Mouse (Mus musculus) erythroblast, embryonic 14.5 days (primary cell): ENCODE results near the gene Lama4. TPM values are rescaled to one million over a fixed set of nuclear protein-coding genes. Genes with fewer than 3 reads are reported as not detected.

ENCODE experiments used
- H3K27me3 ChIP-seq: 2 replicates; pipeline ENCODE4 v1.6.1; 2012; ENCODE audit warnings: inconsistent platforms; ENCODE audit not compliant: control insufficient read depth
- H3K36me3 ChIP-seq: 2 replicates; pipeline ENCODE4 v1.6.1; 2012; ENCODE audit warnings: mild to moderate bottlenecking, inconsistent platforms; ENCODE audit not compliant: control insufficient read depth
- H3K4me1 ChIP-seq: 2 replicates; pipeline ENCODE4 v1.6.1; 2012; ENCODE audit warnings: inconsistent platforms; ENCODE audit not compliant: control insufficient read depth
- H3K4me3 ChIP-seq: replicated peaks from 2 replicates; pipeline ENCODE3; 2012; ENCODE audit warnings: moderate library complexity, mild to moderate bottlenecking, inconsistent platforms
- H3K9me3 ChIP-seq: 2 replicates; pipeline ENCODE4 v1.6.1; 2012; ENCODE audit warnings: low read length, inconsistent platforms, mixed read lengths; ENCODE audit not compliant: control insufficient read depth
- GATA1 ChIP-seq: IDR thresholded peaks from 2 replicates; pipeline ENCODE4 v1.6.1; 2012; ENCODE audit warnings: low read length, inconsistent platforms, mixed read lengths
- TAL1 ChIP-seq: IDR thresholded peaks from 3 replicates; pipeline ENCODE4 v1.6.1; 2012; ENCODE audit warnings: low read length, inconsistent platforms, mixed read lengths
- polyA plus RNA-seq: library from polyadenylated mRNA; stranded (reverse); fragments of >175 nt; gene quantifications from 2 replicates; pipeline ENCODE4 v1.2.3, GENCODE M21; 2012

The Lama4 gene
- polyA plus RNA-seq, 1 experiment: not detected

DNA sequence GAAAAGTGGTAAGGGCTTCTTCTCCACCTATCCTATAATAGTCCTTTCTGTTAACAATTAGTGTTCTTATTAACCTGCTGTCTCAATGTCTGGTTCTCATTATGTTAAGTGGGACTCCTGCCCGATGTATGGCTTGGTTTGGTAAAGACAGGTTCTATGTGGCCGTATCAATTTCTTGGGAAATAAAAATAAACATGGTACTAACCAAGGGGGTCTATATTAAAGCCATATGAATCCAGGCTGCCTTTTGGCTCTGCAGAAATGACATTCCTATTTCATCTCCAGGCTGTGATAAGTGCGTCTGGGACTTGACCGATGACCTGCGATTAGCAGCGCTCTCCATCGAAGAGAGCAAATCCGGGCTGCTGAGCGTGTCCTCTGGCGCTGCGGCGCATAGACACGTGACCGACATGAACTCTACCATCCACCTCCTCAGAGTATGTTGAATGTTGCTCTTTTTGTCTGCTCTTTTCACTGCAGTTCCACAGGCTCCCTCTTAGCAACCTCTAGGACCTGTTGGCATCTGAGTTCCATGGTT is 64.9 kb downstream of the Lama4 start:
- H3K4me1 ChIP-seq: no peaks in the 10 kb centered on the region
- H3K27me3 ChIP-seq: no peaks in the 10 kb centered on the region
- TF ChIP-seq TAL1 (no peak), GATA1 (no peak)
- no peaks in the 10 kb centered on the region for H3K36me3 ChIP-seq
- H3K4me3 ChIP-seq: no peak overlapping the region
- H3K9me3 ChIP-seq: no peaks in the 10 kb centered on the region

DNA sequence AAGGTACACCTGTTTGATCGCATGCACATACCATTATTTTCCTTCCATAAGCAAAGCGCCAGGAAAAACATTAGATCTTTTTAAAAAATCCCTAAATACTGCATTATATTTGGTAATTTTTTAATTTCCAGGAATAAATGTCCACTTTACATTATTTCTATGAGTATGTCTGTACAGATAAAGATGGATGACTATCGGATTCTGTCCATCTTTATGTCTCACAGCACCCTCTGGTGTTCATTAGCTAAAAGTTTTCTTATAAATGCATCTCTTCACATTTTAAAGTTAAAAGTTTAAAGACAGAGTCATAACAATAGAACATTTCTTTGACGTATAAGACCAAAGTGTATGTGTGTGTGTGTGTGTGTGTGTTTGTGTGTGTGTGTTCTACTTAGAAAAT is 74.2 kb downstream of the Lama4 start:
- H3K9me3 ChIP-seq: no peaks in the 10 kb centered on the region
- H3K4me1 ChIP-seq: no peaks in the 10 kb centered on the region
- no peak for TF ChIP-seq TAL1
- no peak for TF ChIP-seq GATA1
- no peak overlapping the region for H3K4me3 ChIP-seq
- no peaks in the 10 kb centered on the region for H3K36me3 ChIP-seq
- no peaks in the 10 kb centered on the region for H3K27me3 ChIP-seq

DNA sequence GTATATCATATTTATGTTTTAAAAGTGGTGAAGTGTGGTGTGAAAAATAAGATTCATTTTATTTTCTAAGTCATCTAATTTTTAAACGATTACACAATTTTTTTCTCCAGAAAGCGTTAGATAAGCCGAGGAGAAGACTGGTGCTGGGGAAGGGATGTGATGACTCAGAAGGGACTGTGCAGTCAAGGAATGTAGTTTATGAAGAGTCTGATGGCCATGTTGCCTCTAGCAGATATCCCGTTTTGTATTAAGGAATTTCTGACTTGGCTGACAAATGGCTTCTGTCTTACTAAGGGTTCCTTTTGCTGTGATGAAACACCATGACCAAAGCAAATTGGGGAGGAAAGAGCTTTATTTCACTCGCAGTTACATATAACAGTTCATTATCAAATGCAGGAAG is 74.7 kb downstream of the Lama4 start:
- no peaks in the 10 kb centered on the region for H3K27me3 ChIP-seq
- TF ChIP-seq GATA1: no peak
- no peak for TF ChIP-seq TAL1
- H3K9me3 ChIP-seq: no peaks in the 10 kb centered on the region
- H3K4me1 ChIP-seq: no peaks in the 10 kb centered on the region
- no peaks in the 10 kb centered on the region for H3K36me3 ChIP-seq
- no peak overlapping the region for H3K4me3 ChIP-seq

DNA sequence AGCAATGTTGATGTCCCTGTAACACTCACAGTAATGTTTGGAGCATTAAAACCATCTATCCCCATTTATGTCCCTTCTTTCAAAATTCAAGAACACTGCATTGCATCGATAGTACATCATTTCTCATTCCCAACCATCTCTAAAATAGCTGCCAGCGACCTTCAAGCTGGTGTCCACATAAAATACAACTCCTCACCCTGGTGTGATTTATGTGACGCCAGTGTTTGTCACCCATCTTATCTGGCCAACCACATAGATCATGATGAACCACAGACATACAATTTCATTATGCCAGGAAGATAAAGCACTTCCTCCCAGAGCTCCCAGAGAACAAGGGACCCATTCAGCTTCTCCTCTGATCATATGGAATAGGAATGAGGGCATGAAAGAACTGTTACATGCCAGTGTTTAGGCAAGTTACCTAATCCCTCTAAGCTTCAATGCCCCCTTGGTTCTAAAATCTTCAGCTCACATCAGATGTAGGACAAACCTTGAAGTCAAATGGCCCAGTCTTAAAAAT is 79.2 kb downstream of the Lama4 start:
- no peaks in the 10 kb centered on the region for H3K9me3 ChIP-seq
- H3K36me3 ChIP-seq: no peaks in the 10 kb centered on the region
- no peaks in the 10 kb centered on the region for H3K4me1 ChIP-seq
- no peak overlapping the region for H3K4me3 ChIP-seq
- TF ChIP-seq TAL1: no peak
- no peak for TF ChIP-seq GATA1
- H3K27me3 ChIP-seq: no peaks in the 10 kb centered on the region

DNA sequence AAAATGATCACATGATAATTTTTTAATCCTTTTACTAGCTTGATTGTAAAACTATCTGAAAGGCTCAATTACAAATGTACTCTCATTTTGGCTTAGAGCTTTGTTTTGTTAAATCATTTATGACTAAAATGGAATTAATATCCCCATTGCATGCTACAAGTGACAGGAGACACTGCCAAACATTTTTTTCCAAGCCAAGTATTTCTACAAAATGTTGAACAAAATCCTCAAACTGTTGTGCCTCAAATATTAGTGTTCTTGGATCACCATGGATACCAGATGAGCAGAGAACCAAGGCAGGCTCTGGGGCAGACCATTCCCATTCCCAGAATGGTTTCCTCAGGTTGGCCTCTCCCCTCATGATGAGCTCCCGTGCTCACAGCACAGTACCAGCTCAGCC is 79.8 kb downstream of the Lama4 start:
- TF ChIP-seq TAL1 (no peak), GATA1 (no peak)
- Histone ChIP-seq H3K4me3 (no peak overlapping the region), H3K4me1 (no peaks in the 10 kb centered on the region), H3K27me3 (no peaks in the 10 kb centered on the region), H3K9me3 (no peaks in the 10 kb centered on the region), H3K36me3 (no peaks in the 10 kb centered on the region)

DNA sequence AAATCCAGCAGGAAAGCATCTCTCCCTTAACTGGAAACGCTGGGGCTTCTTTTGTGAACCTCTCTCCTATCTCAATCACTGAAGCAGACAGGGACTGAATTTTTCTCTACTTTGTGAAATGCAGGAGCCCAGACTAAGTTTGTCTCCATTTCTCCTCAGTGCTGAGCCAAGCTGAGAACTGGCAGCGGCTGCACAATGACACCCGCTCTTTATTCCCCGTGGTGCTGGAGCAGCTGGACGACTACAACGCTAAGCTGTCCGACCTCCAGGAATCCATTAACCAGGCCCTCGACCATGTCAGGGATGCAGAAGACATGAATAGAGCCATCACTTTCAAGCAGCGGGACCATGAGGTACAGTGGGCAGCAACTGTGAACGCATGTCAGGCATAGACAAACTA is 82.5 kb downstream of the Lama4 start:
- TF ChIP-seq TAL1: no peak
- TF ChIP-seq GATA1: no peak
- Histone ChIP-seq H3K36me3 (no peaks in the 10 kb centered on the region), H3K9me3 (no peaks in the 10 kb centered on the region), H3K27me3 (no peaks in the 10 kb centered on the region), H3K4me3 (no peak overlapping the region), H3K4me1 (no peaks in the 10 kb centered on the region)

DNA sequence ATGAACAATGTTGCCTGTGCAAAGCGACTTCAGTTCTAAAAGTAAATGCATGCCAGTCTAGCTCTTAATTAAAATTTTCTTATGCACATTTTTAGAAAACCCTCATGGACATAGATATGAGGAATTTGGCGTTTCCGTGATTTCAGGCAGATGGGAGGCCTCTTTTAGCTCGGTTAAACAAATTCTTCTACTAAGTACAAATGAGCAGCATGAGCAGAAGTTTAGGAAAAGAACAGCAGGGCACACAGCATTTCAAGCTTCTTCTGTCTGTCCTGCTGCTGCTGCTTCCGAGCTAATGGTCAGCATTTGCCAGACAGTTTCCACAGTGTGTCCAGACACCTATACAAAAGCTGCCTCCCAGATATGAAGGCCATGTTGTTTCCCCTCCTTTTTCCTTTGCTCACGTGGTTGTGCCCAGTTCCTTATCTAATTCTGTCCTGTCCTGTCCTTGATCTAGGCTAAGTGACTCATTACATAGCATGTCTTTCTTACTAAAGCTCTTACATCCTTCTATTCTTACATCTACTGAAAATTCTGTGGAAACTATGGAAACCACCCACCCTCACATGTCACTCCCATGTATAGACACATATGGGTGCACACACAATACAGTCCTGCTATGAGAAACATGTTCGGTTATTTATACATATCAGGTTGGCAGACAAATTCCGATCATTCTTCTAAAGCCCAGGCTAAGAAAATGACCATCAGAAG is 84.4 kb downstream of the Lama4 start:
- TF ChIP-seq TAL1: no peak
- no peak for TF ChIP-seq GATA1
- no peaks in the 10 kb centered on the region for H3K36me3 ChIP-seq
- no peaks in the 10 kb centered on the region for H3K9me3 ChIP-seq
- H3K27me3 ChIP-seq: no peaks in the 10 kb centered on the region
- H3K4me3 ChIP-seq: no peak overlapping the region
- no peaks in the 10 kb centered on the region for H3K4me1 ChIP-seq

DNA sequence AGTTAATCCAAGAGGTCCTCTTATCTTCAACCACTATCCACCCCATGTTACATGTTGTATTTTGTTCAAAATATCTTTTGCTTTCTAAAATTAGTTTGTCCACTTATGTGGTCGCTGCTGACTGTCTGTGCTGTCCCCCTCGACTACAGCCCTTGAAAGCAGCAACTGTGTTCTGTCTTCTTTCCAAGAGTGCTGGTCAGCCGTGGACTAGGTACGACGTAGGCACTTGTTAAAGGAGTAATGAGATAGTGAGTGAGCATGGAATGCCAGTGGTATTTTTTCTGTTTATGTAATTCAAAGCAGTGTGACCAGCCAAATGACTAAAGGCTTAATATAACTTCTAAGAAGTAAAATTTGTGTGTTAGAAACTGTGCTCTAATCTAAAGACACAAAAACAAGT is 90.7 kb downstream of the Lama4 start:
- TF ChIP-seq GATA1: no peak
- TF ChIP-seq TAL1: no peak
- H3K4me3 ChIP-seq: no peak overlapping the region
- no peaks in the 10 kb centered on the region for H3K36me3 ChIP-seq
- no peaks in the 10 kb centered on the region for H3K9me3 ChIP-seq
- no peaks in the 10 kb centered on the region for H3K27me3 ChIP-seq
- H3K4me1 ChIP-seq: no peaks in the 10 kb centered on the region

DNA sequence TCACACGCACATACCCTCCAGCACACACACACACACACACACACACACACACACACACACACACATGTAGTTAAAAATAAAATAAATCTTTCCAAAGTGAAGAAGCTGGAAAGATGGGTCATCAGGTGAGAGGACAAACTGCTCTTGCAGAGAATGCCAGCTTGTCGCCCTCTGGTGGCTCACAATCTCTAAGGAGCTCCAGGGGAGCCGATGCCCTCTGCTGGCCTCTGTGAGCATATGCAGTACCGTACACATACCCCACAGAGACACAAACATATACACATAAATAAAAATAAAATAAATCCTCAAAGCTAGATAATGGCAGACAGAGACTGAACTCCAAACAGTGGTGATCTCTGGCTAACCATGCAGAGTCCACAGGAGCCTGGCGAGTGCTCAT is 99.4 kb downstream of the Lama4 start:
- TF ChIP-seq TAL1: no peak
- TF ChIP-seq GATA1: no peak
- Histone ChIP-seq H3K9me3 (no peaks in the 10 kb centered on the region), H3K4me1 (no peaks in the 10 kb centered on the region), H3K36me3 (no peaks in the 10 kb centered on the region), H3K27me3 (no peaks in the 10 kb centered on the region), H3K4me3 (no peak overlapping the region)
